Mouse (Mus musculus) E14TG2a.4 (cell line): ENCODE measurements around the gene Sema3f.

ENCODE experiments used
- H3K27me3 ChIP-seq: 2 replicates; pipeline ENCODE4 v1.6.1; 2014; ENCODE audit warnings: low read length, control low read depth; ENCODE audit not compliant: insufficient read depth
- H3K36me3 ChIP-seq: 2 replicates; pipeline ENCODE4 v1.6.1; 2014; ENCODE audit warnings: low read length, control low read depth; ENCODE audit not compliant: insufficient read depth
- H3K4me1 ChIP-seq: replicated peaks from 2 replicates; pipeline ENCODE4 v1.6.1; 2014; ENCODE audit warnings: low read depth, low read length, control low read depth
- H3K4me3 ChIP-seq: replicated peaks from 2 replicates; pipeline ENCODE4 v1.5.1; 2014; ENCODE audit warnings: mild to moderate bottlenecking, low read length
- H3K9me3 ChIP-seq: 2 replicates; pipeline ENCODE4 v1.6.1; 2014; ENCODE audit warnings: low read length, control low read depth
- CTCF ChIP-seq: conservative IDR thresholded peaks from 2 replicates; pipeline ENCODE4 v1.5.1; 2014; ENCODE audit warnings: low read length
- NANOG ChIP-seq: IDR thresholded peaks from 2 replicates; pipeline ENCODE4 v1.6.1; 2014; ENCODE audit warnings: borderline replicate concordance, low read length, mixed read lengths
- POU5F1 ChIP-seq: IDR thresholded peaks from 2 replicates; pipeline ENCODE4 v1.6.1; 2014; ENCODE audit warnings: low read length, borderline replicate concordance

Sema3f gene

GRCm38 (mm10) chr9:107668916-107669315, 41.4 kb downstream of the Sema3f start:
- Histone ChIP-seq H3K27me3 (peaks cover 79% of the 10 kb centered on the region), H3K4me3 (no peak overlapping the region), H3K4me1 (peaks cover 27% of the 10 kb centered on the region), H3K36me3 (no peaks in the 10 kb centered on the region), H3K9me3 (no peaks in the 10 kb centered on the region)
- TF ChIP-seq POU5F1 (no peak), CTCF (no peak), NANOG (no peak)

- no peaks in the 10 kb centered on the region for H3K9me3 ChIP-seq
- TF ChIP-seq CTCF (no peak), NANOG (no peak), POU5F1 (no peak)
- peak overlapping the region; percentile 79; the same call in 1 of the 2 replicates for H3K4me3 ChIP-seq
- H3K36me3 ChIP-seq, result no peaks in the 10 kb centered on the region
- peaks cover 36% of the 10 kb centered on the region for H3K4me1 ChIP-seq
- H3K27me3 ChIP-seq, result peaks cover 85% of the 10 kb centered on the region
Observed at GRCm38 (mm10) chr9:107668011-107668410, 42.3 kb downstream of the Sema3f start.

GRCm38 (mm10) chr9:107667219-107667618, 43.1 kb downstream of the Sema3f start:
- TF ChIP-seq POU5F1 (no peak), NANOG (no peak), CTCF (no peak)
- Histone ChIP-seq H3K4me1 (peaks cover 40% of the 10 kb centered on the region), H3K27me3 (peaks cover 88% of the 10 kb centered on the region)

GRCm38 (mm10) chr9:107666751-107667205, 43.5 kb downstream of the Sema3f start:
- H3K36me3 ChIP-seq, result no peaks in the 10 kb centered on the region
- H3K9me3 ChIP-seq, result no peaks in the 10 kb centered on the region
- H3K4me1 ChIP-seq, result peaks cover 40% of the 10 kb centered on the region
- TF ChIP-seq POU5F1 (no peak), CTCF (no peak), NANOG (no peak)
- peaks cover 92% of the 10 kb centered on the region for H3K27me3 ChIP-seq
- H3K4me3 ChIP-seq, result peak overlapping the region; percentile 79

More at GRCm38 (mm10) chr9:107667219-107667618, 43.1 kb downstream of the Sema3f start:
- H3K4me3 ChIP-seq, result peak overlapping the region; percentile 79
- H3K36me3 ChIP-seq, result no peaks in the 10 kb centered on the region
- no peaks in the 10 kb centered on the region for H3K9me3 ChIP-seq

- Histone ChIP-seq H3K9me3 (no peaks in the 10 kb centered on the region), H3K36me3 (no peaks in the 10 kb centered on the region), H3K27me3 (peaks cover 92% of the 10 kb centered on the region), H3K4me3 (no peak overlapping the region), H3K4me1 (peaks cover 43% of the 10 kb centered on the region)
- no peak for TF ChIP-seq CTCF
- TF ChIP-seq NANOG, result no peak
Observed at GRCm38 (mm10) chr9:107665308-107665707, 45.0 kb downstream of the Sema3f start.

- H3K36me3 ChIP-seq, result no peaks in the 10 kb centered on the region
- peaks cover 43% of the 10 kb centered on the region for H3K4me1 ChIP-seq
- H3K27me3 ChIP-seq, result peaks cover 92% of the 10 kb centered on the region
- no peak for TF ChIP-seq NANOG
- no peak for TF ChIP-seq CTCF
- no peak for TF ChIP-seq POU5F1
- no peaks in the 10 kb centered on the region for H3K9me3 ChIP-seq
- no peak overlapping the region for H3K4me3 ChIP-seq
Observed at GRCm38 (mm10) chr9:107663525-107663924, 46.8 kb downstream of the Sema3f start.

GRCm38 (mm10) chr9:107662342-107662741, 47.9 kb downstream of the Sema3f start:
- peaks cover 91% of the 10 kb centered on the region for H3K27me3 ChIP-seq
- no peaks in the 10 kb centered on the region for H3K36me3 ChIP-seq
- H3K9me3 ChIP-seq, result no peaks in the 10 kb centered on the region
- H3K4me3 ChIP-seq, result no peak overlapping the region
- TF ChIP-seq CTCF (no peak), POU5F1 (no peak), NANOG (no peak)
- H3K4me1 ChIP-seq, result peaks cover 31% of the 10 kb centered on the region

- TF ChIP-seq CTCF (no peak), NANOG (no peak), POU5F1 (no peak)
Observed at GRCm38 (mm10) chr9:107660777-107661176, 49.5 kb downstream of the Sema3f start.

GRCm38 (mm10) chr9:107659961-107660360, 50.3 kb downstream of the Sema3f start:
- Histone ChIP-seq H3K27me3 (peaks cover 73% of the 10 kb centered on the region), H3K4me1 (peaks cover 24% of the 10 kb centered on the region), H3K9me3 (no peaks in the 10 kb centered on the region), H3K36me3 (no peaks in the 10 kb centered on the region), H3K4me3 (no peak overlapping the region)
- TF ChIP-seq POU5F1 (no peak), NANOG (no peak), CTCF (no peak)

More at GRCm38 (mm10) chr9:107660777-107661176, 49.5 kb downstream of the Sema3f start:
- peaks cover 81% of the 10 kb centered on the region for H3K27me3 ChIP-seq
- H3K36me3 ChIP-seq, result no peaks in the 10 kb centered on the region
- H3K4me1 ChIP-seq, result peaks cover 18% of the 10 kb centered on the region
- H3K4me3 ChIP-seq, result no peak overlapping the region
- no peaks in the 10 kb centered on the region for H3K9me3 ChIP-seq
